Mouse (Mus musculus) forelimb bud, embryonic 11.5 days (tissue): Measurements from ENCODE around the gene Adamtsl3.

Experiments used
- DNase-seq: peaks from one replicate; pipeline ENCODE4 v3.0.0-alpha.2; 2012; ENCODE audit warnings: low read depth, low spot score

Gene Adamtsl3

GRCm38 (mm10) chr7:82497064-82497463, 161.6 kb downstream of the Adamtsl3 start:
- DNase-seq: no peak

GRCm38 (mm10) chr7:82501306-82501705, 165.8 kb downstream of the Adamtsl3 start:
- DNase-seq: no peak

DNA sequence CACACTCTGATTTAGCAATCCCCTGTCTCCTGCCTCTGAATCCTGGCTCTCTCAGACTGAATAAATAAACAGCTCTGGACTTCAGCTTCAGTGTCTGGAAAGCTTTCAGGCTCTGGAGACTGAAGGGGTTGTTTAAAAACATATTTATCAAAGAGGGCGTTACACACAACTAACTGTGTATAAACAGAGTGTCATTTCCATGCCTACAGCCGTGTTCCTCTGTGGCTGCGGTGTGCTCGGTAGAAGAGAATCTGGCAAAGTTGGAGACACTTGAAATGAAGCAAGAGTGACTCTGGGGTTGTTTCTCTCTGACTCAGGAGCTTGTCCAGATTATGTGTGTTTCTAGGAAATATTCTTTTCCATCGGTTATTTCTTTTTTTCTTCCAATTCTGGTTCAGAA, 167.0 kb downstream of the Adamtsl3 start:
- DNase-seq: no peak

- peak; percentile 78 for DNase-seq
These were observed 168.6 kb downstream of the Adamtsl3 start for GRCm38 (mm10) chr7:82504101-82504500.

DNA sequence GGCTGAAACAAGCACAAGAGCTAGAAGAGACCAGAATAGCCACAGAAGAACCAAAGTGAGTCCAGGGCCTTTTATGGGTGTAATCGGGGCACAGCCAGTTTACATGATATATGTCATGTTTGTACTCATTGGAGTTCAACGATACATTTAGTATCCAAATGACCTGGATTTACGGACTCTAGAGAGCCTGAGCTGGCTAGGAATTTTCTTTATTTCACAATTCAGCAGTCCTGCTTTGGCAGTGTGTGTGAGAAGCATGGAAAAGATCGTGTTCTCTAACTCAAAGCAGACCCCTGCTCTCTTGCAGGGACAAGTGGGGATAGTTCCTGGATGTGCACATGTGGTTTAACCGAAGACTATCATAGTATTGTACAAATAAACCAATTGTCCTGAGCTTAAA, 195.1 kb downstream of the Adamtsl3 start:
- no peak for DNase-seq

GRCm38 (mm10) chr7:82531376-82531775, 195.9 kb downstream of the Adamtsl3 start:
- DNase-seq: no peak

DNA sequence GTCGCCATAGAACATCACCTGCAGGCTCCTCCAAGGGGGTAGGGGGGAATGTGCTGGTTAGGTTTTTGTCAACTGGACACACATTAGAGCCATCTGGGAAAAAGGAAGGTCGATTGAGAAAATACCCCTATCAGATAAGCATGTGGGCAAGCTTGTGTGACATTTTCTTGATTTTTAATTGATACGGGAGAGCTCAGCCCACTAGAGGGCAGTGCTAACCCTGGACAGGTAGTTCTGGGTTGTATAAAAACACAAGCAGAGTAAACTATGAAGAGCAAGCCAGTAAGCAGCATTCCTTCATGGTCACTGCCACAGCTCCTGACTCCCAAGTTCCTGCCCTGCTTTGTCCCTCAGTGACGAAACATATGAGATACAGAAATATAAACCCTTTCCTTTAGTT, 197.7 kb downstream of the Adamtsl3 start:
- DNase-seq: no peak

DNA sequence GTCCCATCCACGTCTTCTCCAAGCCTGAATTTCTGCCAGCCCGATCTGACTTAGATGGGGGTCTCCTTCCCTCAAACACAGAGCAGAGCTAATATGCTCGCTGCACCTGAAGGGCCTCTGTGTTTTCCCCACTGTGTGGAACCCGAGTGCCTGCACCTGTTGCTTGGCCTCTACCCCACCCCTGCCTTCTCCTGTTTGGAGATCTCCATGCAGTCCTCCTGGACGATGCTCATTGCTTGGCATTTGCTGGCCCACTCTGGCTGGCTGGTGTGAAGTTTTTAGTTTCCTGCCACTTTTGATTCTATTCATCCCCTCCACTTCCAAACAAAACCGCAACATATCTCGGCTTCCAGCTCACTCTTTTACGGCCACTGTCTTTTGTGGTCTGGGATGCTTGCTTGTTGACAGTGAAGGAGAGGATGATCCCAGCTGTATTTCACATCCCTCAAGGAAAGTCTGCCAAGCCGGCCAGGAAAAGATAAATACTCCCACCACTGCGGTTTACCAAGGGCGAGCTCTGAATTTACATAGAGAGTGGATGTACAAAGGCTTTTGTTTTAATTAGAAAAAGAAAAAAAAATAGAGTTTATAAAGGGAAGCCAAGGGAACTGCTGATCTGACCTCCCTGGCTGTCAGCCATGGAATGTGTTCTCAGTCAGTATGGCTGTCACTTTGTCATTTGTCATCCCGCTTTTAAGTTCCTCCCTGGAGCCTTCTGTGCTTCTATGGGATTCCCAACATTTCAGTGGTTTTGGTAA, 198.4 kb downstream of the Adamtsl3 start:
- DNase-seq: no peak

- DNase-seq: peak; percentile 25
These were observed 209.0 kb downstream of the Adamtsl3 start for GRCm38 (mm10) chr7:82544390-82544919.

DNA sequence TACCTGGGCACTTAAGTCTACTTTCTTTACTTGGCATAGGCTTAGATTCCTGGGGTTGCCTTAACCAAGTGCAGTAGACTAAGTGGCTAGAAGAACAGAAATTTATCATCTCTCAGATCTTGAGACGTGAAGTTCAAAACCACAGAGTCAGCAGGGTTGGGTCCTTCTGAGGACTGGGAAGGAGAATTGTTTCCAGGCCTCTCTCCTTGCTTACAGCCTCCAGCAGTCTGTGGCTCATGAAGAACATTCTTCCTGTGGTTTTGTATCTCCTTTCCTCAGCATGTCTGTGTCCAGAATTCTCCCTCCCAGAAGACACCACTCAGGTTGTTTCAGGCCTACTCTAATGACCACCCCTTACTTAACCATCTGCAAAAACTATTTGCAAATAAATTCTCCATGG, 216.5 kb downstream of the Adamtsl3 start:
- DNase-seq: no peak

GRCm38 (mm10) chr7:82555803-82556202, 220.3 kb downstream of the Adamtsl3 start:
- DNase-seq: no peak

- no peak for DNase-seq
These were observed 220.9 kb downstream of the Adamtsl3 start for GRCm38 (mm10) chr7:82556417-82556816.

DNA sequence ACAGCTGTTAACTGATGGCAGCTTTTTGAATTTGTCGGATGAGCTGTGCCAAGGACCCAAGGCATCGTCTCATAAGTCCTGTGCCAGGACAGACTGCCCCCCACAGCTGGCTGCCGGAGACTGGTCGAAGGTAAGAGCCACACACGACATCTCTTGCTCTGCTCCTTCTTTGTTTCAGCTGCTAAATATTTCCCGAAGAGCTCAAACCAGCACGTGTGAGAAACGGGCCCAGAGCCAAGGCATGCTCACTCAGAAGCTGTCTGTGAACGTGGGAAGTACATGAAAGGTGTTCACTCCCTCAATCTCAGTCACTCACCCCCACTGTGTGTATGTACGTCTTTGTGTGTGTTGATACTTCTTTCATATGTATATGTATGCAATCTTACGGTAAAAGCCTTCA, 221.6 kb downstream of the Adamtsl3 start:
- DNase-seq: no peak

DNA sequence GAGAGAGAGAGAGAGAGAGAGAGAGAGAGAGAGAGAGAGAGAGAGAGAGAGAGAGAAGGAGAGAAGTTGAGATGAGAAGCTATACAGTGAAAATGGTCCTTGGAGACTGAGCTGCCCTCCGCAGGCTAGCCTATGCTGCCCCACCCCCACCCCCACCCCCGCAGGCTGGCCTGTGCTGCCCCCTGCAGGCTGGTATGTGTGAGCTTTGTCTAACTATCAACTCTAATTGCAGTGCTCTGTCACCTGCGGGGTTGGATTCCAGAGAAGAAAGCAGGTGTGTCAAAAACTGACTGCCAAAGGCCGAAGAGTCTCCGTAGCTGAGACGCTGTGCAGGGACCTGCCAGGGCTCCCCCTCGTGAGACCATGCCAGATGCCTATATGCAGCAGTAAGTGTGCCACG, 231.2 kb downstream of the Adamtsl3 start:
- no peak for DNase-seq

DNA sequence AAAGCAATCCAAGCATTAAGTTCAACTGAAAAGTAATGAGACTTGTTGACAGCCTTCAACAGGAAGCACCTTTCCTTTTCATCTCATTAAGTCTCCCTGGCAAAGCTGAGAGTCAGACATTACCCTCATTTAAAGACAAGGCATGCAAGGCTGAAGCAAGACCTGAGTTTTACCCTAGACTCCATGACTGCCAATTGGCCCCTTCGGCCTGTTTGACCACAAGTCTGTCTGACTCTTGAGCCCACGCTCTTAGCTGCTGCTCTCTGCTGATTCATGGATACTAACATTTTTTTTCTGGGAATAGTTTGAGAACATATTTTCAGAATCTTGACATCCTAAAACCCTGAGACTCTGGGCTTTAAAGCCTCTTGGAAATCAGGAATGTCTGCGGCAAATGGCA, 232.3 kb downstream of the Adamtsl3 start:
- no peak for DNase-seq

DNA sequence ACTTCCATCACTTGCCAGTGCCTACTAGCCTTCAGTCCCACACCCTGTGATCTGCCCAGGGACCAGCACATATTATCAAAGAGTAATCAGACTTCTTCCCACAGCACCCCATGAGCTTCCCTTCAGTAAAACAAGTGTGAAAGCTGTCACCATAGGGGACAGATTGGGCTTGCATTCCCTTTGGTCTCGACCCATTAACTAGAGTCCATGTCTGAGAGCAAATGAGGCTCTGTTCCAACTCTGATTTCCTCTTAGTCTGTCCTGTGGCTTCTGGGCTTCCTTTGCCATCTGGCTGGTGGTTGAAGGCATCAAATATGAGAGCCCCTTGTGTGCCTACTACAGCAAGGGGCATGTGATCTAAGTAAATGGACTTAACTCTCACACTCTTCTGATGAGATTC, 237.5 kb downstream of the Adamtsl3 start:
- DNase-seq: no peak

DNA sequence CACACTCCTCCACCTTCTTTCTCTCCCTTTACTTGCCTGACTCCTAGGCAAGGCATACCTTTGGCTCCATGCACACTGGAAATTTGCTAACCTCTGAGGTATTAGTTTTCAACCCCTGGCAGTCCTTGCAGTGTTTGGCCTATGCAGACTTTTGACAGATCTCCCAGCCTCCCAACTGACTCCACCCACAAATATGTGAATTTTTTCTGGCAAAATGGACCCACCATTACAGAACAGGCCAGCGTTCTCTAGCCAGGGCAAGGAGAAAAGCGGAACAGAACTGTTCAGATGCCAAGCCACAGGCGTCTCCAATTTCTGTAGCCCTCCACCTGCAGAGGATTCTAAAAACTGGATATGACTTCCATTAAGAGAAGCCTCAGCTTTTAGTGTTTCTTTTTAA, 244.5 kb downstream of the Adamtsl3 start:
- DNase-seq: no peak

GRCm38 (mm10) chr7:82581802-82582201, 246.3 kb downstream of the Adamtsl3 start:
- DNase-seq: no peak

GRCm38 (mm10) chr7:82582534-82582933, 247.0 kb downstream of the Adamtsl3 start:
- DNase-seq: no peak

- no peak for DNase-seq
These were observed 255.4 kb downstream of the Adamtsl3 start for GRCm38 (mm10) chr7:82590931-82591330.

DNA sequence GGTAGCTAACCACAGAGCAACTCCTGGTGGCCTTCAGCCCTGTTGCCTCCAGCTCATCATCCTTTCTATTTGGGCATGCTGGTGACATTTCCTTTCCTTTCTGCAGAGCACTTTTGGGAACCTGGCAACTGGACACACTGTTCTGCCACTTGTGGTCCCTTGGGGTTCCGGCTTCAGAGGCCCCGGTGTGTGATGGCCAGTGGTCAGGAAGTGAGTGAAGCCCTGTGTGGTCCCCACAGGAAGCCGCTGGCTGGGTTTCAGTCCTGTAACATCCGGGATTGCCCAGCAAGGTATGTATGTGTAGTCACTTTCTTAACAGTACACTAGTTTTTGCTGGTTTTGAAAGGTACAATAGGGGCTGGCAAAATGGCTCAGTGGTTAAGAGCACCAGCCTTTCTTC, 266.5 kb downstream of the Adamtsl3 start:
- DNase-seq: no peak

GRCm38 (mm10) chr7:82605425-82605824, 269.9 kb downstream of the Adamtsl3 start:
- DNase-seq: no peak

GRCm38 (mm10) chr7:82609629-82610028, 274.1 kb downstream of the Adamtsl3 start:
- no peak for DNase-seq

DNA sequence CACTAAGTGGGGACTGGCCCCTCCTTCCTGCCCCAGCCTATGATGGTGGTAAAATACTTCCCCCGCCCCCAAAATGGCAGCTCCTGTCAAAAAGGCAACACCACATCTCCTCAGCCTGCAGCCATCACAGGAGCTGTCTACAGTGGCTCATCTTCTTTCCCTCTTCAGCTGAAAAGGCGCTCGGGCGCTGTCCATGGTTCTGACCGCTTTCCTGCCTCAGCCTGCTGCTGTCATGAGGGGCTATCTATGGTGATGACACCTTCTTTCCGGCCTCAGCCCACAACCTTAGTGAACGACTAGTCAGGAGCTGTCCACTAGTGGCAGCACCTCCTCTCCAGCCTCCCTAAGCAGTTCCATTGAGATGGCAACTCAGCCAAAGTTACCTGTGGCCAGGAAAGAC, 289.8 kb downstream of the Adamtsl3 start:
- peak; percentile 59 for DNase-seq
